Mouse (Mus musculus) neural tube, embryonic 12.5 days (tissue): Measurements from ENCODE around the gene Spink8. TPM values are rescaled to one million over a fixed set of nuclear protein-coding genes. Genes with fewer than 3 reads are reported as not detected.
A peak's percentile ranks its signal among the peaks of the same experiment; 100 is the strongest.
"Not testable (repeated sequence)": the region's sequence is repeated elsewhere in the genome, so short reads cannot be mapped to it uniquely, and the experiment has no call there.

Experiments
- ATAC-seq: fragments of 200-750 bp; cut with Nextera tagmentation; 2 replicates; pipeline ENCODE4 v1.8.0; 2017; ENCODE audit warnings: low read depth, mild to moderate bottlenecking, moderate TSS enrichment, moderate library complexity; ENCODE audit not compliant: low FRiP score
- H3K27ac ChIP-seq: fragments of 300-500 bp; sonication (generic); 2 replicates; pipeline ENCODE4 v1.5.1; 2016
- H3K27me3 ChIP-seq: fragments of 300-500 bp; sonication (generic); replicated peaks from 2 replicates; pipeline ENCODE4 v1.6.1; 2016; ENCODE audit warnings: mild to moderate bottlenecking
- H3K36me3 ChIP-seq: fragments of 300-500 bp; sonication (generic); 2 replicates; pipeline ENCODE4 v1.6.1; 2016; ENCODE audit warnings: mild to moderate bottlenecking
- H3K4me1 ChIP-seq: fragments of 300-500 bp; sonication (generic); 2 replicates; pipeline ENCODE4 v1.6.1; 2016
- H3K4me2 ChIP-seq: fragments of 300-500 bp; sonication (generic); replicated peaks from 2 replicates; pipeline ENCODE4 v1.6.1; 2016; ENCODE audit warnings: mild to moderate bottlenecking
- H3K4me3 ChIP-seq: fragments of 300-500 bp; sonication (generic); 2 replicates; pipeline ENCODE4 v1.5.1; 2016
- H3K9ac ChIP-seq: fragments of 300-500 bp; sonication (generic); 2 replicates; pipeline ENCODE4 v1.6.1; 2016; ENCODE audit warnings: mild to moderate bottlenecking
- H3K9me3 ChIP-seq: fragments of 300-500 bp; sonication (generic); 2 replicates; pipeline ENCODE4 v1.6.1; 2016; ENCODE audit warnings: mild to moderate bottlenecking
- WGBS: fragments of 180-500 bp; shearing (Covaris S2); methylation state at CpG from one replicate; pipeline ENCODE4 v1.1.7; 2016; 5-methylcytosine and 5-hydroxymethylcytosine counted together
- polyA plus RNA-seq: library from polyadenylated mRNA; unstranded; fragments of >200 nt; fragmentation: Nextera tagmentation; extraction: Ambion mirVana; gene quantifications from 2 replicates; pipeline ENCODE4 v1.2.1, GENCODE M21; 2016

Spink8 gene
- not detected in 2 replicates for polyA plus RNA-seq

DNA sequence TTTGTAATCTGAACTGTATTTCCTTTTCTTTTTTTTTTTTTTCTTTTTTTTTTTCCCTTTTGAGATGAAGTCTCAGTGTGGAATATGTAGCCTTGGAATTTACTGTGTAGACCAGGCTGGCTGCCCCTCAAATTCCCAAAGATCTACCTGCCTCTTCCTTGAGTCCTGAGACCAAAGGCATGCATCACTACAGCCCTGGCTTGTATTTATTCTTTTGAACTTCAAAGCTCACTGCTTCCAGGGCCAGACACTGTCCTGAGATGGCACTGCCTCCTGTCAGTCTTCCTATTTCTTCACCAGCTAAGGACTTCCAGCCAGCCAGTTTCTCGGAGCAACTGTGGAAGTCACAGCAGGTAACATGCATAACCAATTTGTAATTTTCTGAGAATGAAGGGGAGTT is at the start of gene Spink8:
TSS of gene Spink8 (plus strand) at position 301 of the 400 bp plus-strand sequence.
- H3K9ac ChIP-seq: no peak within 1 kb of the TSS
- no peak within 1 kb of the TSS for H3K27ac ChIP-seq
- no peaks in the 10 kb centered on the region for H3K36me3 ChIP-seq
- no peaks in the 10 kb centered on the region for H3K4me1 ChIP-seq
- WGBS: 61% methylated on average over 1 of the region's 1 CpGs
- H3K4me3 ChIP-seq: no peak within 1 kb of the TSS
- no peak within 1 kb of the TSS for H3K4me2 ChIP-seq
- H3K27me3 ChIP-seq: no peaks in the 10 kb centered on the region
- no peak for ATAC-seq
- H3K9me3 ChIP-seq: no peaks in the 10 kb centered on the region

DNA sequence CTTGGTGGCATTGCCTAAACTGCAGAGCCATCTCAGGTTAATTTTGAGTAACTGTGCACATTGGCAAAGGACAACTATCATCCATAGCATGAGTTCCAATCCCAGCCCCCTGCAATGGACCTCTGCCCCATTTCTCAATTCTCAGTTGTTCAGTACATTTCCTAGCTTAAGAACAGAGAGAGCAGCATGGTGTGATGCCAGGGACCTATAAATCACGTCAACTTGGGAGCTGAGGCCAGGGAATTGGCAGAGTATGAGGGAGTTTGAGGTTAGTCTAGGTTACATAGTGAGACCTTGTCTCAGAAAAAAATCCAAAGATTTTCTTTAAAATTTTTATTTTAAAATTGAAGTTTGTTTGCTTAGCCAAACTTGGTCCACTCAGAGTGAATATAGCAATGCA is 45.2 kb upstream of the Spink8 start:
- not testable (repeated sequence) for ATAC-seq, H3K27me3 ChIP-seq, H3K4me3 ChIP-seq, H3K9me3 ChIP-seq, H3K4me2 ChIP-seq, H3K4me1 ChIP-seq, H3K9ac ChIP-seq, H3K27ac ChIP-seq, H3K36me3 ChIP-seq
- 70% methylated on average over 1 of the region's 1 CpGs for WGBS

DNA sequence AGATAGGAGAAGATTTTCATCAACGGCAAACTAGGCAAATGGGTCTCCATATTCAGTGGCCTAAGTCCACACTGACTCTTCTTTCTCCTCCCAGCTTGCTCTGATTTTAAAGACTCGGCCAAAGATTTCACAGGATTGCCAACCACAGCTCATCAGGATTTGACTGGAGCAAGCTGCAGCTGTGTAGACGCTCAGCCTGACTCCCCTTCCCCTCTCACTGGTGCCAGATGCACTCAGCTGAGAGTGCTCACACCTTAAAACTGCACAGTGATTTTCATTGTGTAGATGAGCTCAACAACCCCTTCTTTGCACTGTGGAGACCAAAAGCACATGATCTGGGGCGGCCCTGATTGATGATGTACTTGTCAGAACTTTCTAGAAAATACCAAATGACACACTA is 21.5 kb upstream of the Spink8 start, which contains the start of gene Fbxw27:
TSS of gene Fbxw27 (minus strand) at position 101 of the 400 bp plus-strand sequence.
- not testable (repeated sequence) for H3K27ac ChIP-seq, ATAC-seq, H3K27me3 ChIP-seq, H3K4me1 ChIP-seq, H3K4me2 ChIP-seq, H3K9me3 ChIP-seq, H3K4me3 ChIP-seq, H3K9ac ChIP-seq, H3K36me3 ChIP-seq
- 88% methylated on average over 4 of the region's 4 CpGs for WGBS

DNA sequence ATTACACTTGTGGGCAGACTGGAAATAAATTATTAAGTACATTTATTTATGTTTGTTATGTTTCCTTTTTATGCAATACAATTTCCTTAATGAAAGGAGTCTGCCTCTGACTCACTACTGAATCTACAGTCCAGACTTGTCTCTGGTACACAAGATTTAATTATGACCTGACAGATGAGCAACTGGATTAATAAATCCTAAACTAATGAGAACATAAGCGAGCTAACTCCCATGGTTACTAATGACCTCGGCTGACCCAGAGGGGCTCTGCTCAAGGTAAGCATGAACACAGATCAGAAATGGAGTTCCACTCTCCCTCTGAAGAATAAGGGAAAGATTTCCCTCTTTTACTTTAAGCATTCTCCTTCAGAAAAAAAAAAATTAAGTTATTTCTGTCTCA is 16.9 kb upstream of the Spink8 start:
- no peaks in the 10 kb centered on the region for H3K36me3 ChIP-seq
- no peak overlapping the region for H3K27ac ChIP-seq
- no peaks in the 10 kb centered on the region for H3K4me1 ChIP-seq
- no peaks in the 10 kb centered on the region for H3K27me3 ChIP-seq
- WGBS: 82% methylated on average over 2 of the region's 2 CpGs
- H3K9ac ChIP-seq: no peak overlapping the region
- H3K4me2 ChIP-seq: no peak overlapping the region
- no peak overlapping the region for H3K4me3 ChIP-seq
- ATAC-seq: no peak
- no peaks in the 10 kb centered on the region for H3K9me3 ChIP-seq

DNA sequence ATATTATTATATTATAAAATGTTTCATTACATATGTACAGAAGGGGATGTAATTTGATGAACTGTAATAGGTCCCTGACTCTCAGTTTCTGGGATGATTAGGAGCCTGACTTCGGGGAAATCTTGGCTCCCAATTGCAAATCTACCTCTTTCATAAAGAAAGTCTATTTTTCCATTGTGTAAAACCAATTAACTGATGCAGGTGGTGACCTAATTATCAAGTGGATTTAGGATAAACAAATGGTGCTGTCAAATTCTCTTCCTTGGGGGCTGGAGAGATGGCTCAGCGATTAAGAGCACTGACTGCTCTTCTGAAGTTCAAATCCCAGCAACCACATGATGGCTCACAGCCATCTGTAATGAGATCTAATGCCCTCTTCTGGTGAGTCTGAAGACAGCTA is 16.3 kb upstream of the Spink8 start:
- 74% methylated on average over 2 of the region's 2 CpGs for WGBS
- ATAC-seq: no peak

DNA sequence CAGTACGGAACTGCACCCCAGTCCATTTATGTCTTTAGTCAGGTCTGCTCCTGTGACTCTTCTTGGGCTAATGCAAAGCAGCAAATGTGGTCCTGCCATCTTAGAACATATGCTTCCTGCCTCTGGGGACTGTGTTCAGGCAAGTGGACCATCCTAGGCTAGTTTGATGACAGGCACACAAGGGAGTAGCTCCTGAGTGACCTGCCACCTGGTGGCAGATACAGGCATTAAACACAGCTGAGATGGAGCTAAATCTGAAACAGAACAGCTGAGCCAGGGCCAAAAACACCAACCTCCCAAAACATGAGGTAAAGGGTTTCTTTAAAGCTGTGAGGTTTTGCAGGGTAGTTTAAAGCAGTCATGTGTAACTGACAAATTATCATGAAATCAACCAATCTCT is 14.0 kb upstream of the Spink8 start:
- Histone ChIP-seq H3K9me3 (no peaks in the 10 kb centered on the region), H3K4me1 (no peaks in the 10 kb centered on the region), H3K27me3 (no peaks in the 10 kb centered on the region), H3K4me2 (no peak overlapping the region), H3K4me3 (no peak overlapping the region), H3K9ac (no peak overlapping the region), H3K27ac (no peak overlapping the region), H3K36me3 (no peaks in the 10 kb centered on the region)
- ATAC-seq: no peak
- WGBS: 88% methylated on average over 1 of the region's 1 CpGs

More for the DNA sequence above, 16.3 kb upstream of the Spink8 start:
- Histone ChIP-seq H3K27ac (no peak overlapping the region), H3K27me3 (no peaks in the 10 kb centered on the region), H3K36me3 (no peaks in the 10 kb centered on the region), H3K9ac (no peak overlapping the region), H3K4me1 (no peaks in the 10 kb centered on the region), H3K4me3 (no peak overlapping the region), H3K9me3 (no peaks in the 10 kb centered on the region), H3K4me2 (no peak overlapping the region)

DNA sequence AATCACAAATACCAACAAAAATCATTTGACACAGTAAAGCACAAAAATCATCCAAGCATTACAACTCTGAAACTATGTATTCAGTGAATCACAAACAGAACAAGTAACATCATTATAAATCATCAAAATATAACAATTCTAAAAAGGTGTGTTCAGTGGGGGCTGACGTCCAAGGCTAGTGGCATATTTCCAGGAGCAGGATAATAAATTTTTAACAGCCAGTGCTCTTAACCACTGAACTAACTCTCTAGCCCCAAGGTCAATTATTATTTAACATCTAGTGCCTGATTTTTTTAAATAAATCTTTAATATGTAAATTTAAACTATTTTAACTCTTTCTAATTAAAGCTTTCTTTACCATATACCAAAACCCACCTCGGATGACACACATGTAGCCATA is 6.5 kb upstream of the Spink8 start:
- H3K36me3 ChIP-seq, H3K4me3 ChIP-seq, H3K4me2 ChIP-seq, H3K9ac ChIP-seq, ATAC-seq, H3K27ac ChIP-seq, H3K4me1 ChIP-seq, H3K9me3 ChIP-seq, H3K27me3 ChIP-seq: not testable (repeated sequence)
- 93% methylated on average over 2 of the region's 2 CpGs for WGBS

DNA sequence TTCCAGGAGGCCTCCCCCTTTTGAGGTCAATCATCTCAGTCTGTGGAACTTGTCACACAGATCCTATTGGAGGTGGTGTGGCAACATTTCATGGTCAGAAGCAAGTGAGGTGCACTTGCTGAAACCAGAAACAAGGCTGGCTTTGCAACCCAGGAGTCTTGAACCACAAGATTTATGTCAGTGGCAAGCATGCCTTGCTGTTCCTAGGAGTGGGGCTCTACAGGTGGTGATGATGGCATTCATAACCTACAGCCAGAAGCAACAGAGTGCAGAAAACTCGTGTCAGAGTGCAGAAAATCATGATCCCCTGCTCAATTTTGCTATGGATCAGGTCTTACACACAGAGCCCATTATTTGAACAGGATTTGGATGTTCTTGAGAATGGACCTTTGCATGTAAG is 5.8 kb upstream of the Spink8 start:
- H3K4me3 ChIP-seq: no peak overlapping the region
- ATAC-seq: no peak
- no peak overlapping the region for H3K4me2 ChIP-seq
- H3K9ac ChIP-seq: no peak overlapping the region
- H3K4me1 ChIP-seq: no peaks in the 10 kb centered on the region
- H3K36me3 ChIP-seq: no peaks in the 10 kb centered on the region
- H3K9me3 ChIP-seq: no peaks in the 10 kb centered on the region
- H3K27ac ChIP-seq: no peak overlapping the region
- no peaks in the 10 kb centered on the region for H3K27me3 ChIP-seq
- 51% methylated on average over 1 of the region's 1 CpGs for WGBS

DNA sequence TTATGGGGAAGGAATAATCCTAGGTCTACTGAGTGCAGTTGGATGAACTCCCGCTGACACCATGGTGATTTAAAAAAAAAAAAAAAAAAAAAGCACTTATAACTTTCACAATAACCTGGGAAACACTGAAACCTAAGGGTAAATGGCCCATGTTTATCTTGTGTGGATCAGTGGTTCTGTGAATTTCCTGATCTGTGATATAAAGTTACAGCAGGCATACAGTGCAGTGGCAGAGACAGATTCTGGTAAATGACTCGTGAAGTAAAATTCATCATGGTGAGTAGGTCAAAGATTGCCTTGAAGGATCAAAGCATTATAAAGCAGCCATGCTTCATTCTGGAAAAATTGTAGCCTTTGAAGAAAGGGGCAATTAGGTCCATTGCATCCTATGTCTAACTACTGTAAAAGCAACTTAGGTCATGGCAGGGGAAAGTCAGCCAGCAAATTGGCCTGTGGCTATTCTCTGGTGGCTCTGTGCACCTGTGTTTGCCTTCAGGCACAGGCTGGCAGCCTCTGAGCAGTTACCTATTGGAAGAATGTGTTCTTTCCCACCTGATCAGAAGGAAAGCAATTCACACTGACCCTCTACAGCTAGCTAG is 5.3 kb upstream of the Spink8 start:
- no peak overlapping the region for H3K27ac ChIP-seq
- H3K27me3 ChIP-seq: no peaks in the 10 kb centered on the region
- no peaks in the 10 kb centered on the region for H3K36me3 ChIP-seq
- H3K4me1 ChIP-seq: no peaks in the 10 kb centered on the region
- no peaks in the 10 kb centered on the region for H3K9me3 ChIP-seq
- no peak for ATAC-seq
- H3K4me3 ChIP-seq: no peak overlapping the region
- no peak overlapping the region for H3K4me2 ChIP-seq
- WGBS: 85% methylated on average over 2 of the region's 2 CpGs
- no peak overlapping the region for H3K9ac ChIP-seq

DNA sequence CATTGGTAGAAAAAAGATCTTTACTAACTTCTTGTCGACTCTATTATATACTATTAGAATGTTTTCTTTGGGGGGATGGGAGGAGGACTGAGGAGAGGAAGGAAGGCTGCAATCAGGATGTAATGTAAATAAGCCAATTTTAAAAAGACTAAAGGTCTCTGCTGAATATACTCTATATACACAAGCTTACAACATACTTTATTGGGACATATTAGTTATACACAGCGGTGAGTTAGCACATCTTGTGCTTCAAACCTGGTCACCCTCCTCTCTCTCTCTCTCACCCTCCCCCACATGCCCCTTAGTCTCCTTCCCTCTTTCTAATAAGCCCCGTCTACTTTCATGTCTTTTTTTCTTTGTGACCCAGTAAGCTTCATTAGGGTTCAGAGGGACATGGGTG is 4.2 kb upstream of the Spink8 start:
- no peaks in the 10 kb centered on the region for H3K36me3 ChIP-seq
- WGBS: 65% methylated on average over 3 of the region's 3 CpGs
- no peak for ATAC-seq
- no peaks in the 10 kb centered on the region for H3K27me3 ChIP-seq
- H3K4me3 ChIP-seq: no peak overlapping the region
- no peak overlapping the region for H3K4me2 ChIP-seq
- H3K9me3 ChIP-seq: no peaks in the 10 kb centered on the region
- no peak overlapping the region for H3K9ac ChIP-seq
- no peak overlapping the region for H3K27ac ChIP-seq
- no peaks in the 10 kb centered on the region for H3K4me1 ChIP-seq

DNA sequence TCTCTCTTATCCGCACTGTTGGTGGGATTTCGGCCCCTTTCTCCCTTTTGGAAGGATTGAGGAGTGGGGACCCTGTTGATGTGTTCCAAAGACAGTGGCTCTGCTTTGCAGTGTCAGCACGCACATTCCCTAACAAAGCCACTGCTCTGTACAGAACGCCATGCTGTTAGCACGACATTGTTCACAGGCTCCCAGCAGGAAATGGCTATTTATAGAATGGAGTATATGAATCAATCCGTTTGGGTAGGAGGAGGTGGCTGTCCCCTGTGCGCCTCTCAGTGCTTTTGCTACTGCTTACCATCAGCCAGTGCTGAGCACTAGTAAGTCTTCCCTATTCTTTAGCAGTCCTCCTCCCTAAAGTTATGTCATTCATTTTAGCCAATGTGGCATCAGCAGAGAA is 1.3 kb downstream of the Spink8 start:
- WGBS: 31% methylated on average over 7 of the region's 7 CpGs

DNA sequence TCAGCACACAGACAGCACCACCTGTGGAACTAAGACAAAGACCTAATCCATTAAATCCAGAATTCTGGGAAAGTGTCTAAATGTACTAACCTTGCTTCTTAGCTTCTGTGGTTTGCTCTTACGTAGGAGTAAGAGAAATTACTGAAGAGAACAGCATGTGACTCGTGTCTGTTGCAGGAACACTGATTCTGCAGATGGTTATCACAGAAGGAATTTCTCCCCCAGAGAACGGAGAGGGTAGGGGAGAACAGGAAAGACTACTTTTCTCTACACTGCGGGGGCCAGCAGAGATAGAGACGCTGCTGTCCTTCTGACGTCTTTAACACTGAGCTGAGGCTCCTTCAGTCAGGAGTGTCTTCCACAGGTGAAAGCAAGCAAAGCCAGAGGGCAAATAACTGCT is 4.3 kb downstream of the Spink8 start:
- no peak for ATAC-seq
- WGBS: 65% methylated on average over 6 of the region's 6 CpGs
- Histone ChIP-seq H3K4me1 (no peaks in the 10 kb centered on the region), H3K27ac (no peak overlapping the region), H3K27me3 (no peaks in the 10 kb centered on the region), H3K9ac (no peak overlapping the region), H3K4me2 (no peak overlapping the region), H3K4me3 (no peak overlapping the region), H3K9me3 (no peaks in the 10 kb centered on the region), H3K36me3 (no peaks in the 10 kb centered on the region)

More for the DNA sequence above, 1.3 kb downstream of the Spink8 start:
- Histone ChIP-seq H3K4me3 (no peak overlapping the region), H3K9ac (no peak overlapping the region), H3K36me3 (no peaks in the 10 kb centered on the region), H3K9me3 (no peaks in the 10 kb centered on the region), H3K27me3 (no peaks in the 10 kb centered on the region), H3K27ac (no peak overlapping the region), H3K4me2 (no peak overlapping the region), H3K4me1 (no peaks in the 10 kb centered on the region)
- peak; percentile 70; the same call in 1 of the 2 replicates for ATAC-seq

DNA sequence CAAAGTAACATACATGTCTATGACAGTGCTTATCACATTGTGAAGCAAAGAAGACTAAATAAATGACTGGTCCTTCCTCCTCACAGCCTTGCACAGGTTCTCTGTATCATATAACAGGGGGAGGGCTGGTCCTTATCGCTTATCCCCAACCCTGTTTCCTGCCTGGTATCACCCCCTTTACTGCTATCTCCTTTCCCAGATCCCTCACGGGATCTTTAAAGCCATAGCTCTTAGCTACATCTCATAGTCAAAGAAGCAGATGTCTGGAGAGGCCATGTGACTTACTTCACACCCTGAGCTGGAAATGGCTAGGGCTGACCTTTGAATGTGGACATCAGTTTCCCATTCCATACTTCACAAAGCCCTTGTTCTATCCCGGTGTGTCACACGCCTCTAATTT is 13.7 kb downstream of the Spink8 start:
- H3K9ac ChIP-seq: no peak overlapping the region
- H3K4me2 ChIP-seq: no peak overlapping the region
- no peaks in the 10 kb centered on the region for H3K27me3 ChIP-seq
- H3K27ac ChIP-seq: no peak overlapping the region
- no peak overlapping the region for H3K4me3 ChIP-seq
- peaks cover 6% of the 10 kb centered on the region; the same call in 1 of the 2 replicates for H3K36me3 ChIP-seq
- 75% methylated on average over 4 of the region's 4 CpGs for WGBS
- no peak for ATAC-seq
- no peaks in the 10 kb centered on the region for H3K9me3 ChIP-seq
- H3K4me1 ChIP-seq: no peaks in the 10 kb centered on the region
